Comparison of ENCODE assay signal across 14 mouse cellular contexts in the genomic region with DNA sequence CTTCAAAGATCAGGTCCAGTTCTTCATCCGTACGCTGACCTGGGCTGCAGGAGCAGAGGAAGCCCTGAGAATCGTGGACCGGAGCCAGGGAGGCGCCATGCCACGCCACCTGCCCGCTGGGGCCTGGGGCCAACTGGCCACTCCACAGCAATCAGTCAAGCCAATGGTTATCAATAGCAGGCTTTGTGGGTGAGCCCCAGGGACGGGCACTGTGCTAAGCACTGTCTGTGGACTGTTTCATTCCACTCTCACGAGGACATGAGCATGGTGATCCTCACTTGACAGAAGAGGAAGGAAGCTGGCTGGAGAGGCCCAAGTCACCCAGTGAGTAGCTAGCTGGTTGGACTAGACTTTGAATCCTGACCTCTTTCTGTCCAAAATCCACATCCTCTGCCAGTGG. TPM values are rescaled to one million over a fixed set of nuclear protein-coding genes. Genes with fewer than 3 reads are reported as not detected.
A peak's percentile ranks its signal among the peaks of the same experiment; 100 is the strongest.
DNase-seq lines count a peak whose midpoint lies in the region; ATAC-seq and TF ChIP-seq lines count a peak whose summit lies in the region.
"Had no signal": no experiment of that assay in that cellular context is flagged by ENCODE, and none has a peak within 500 bp of the region (broad histone marks: within the 10 kb centered on the region; RNA-seq: fewer than 3 reads in every experiment).

No protein-coding gene starts in this region.

- intact Hi-C loops in heart, postnatal 36 days (cut with DNase I) = no loop called here
- intact Hi-C loops in gastrocnemius, postnatal 36 days (cut with DNase I) = no loop called here

- DNase-seq in cerebellum, adult 18-20 months = peak; percentile 61 to 73
- DNase-seq in layer of hippocampus, adult 2 months (ENCODE audit: low spot score in 2 of 2) = peak; percentile 63 to 68
- no peak for DNase-seq in heart, postnatal 36 days
- no peak for DNase-seq in gastrocnemius, postnatal 36 days
- DNase-seq: adrenal gland, postnatal 36 days; embryo, embryonic 11 days; thymus, postnatal 36 days had no signal

- 0 out of 2 replicates have a peak, but pooled peaks have one; percentile 55 for ATAC-seq in hindbrain, embryonic 16.5 days
- ATAC-seq in hindbrain, embryonic 13.5 days (ENCODE audit: low FRiP score) = no peak
- no peak for ATAC-seq in forebrain, embryonic 15.5 days (replicated peaks)

- H3K9ac ChIP-seq in hindbrain, embryonic 16.5 days (ENCODE audit: low read depth, low read length) = no peak overlapping the region
- H3K9ac ChIP-seq in hindbrain, embryonic 13.5 days = no peak overlapping the region
- H3K9ac ChIP-seq in forebrain, embryonic 15.5 days (replicated peaks) = no peak overlapping the region
- H3K9ac ChIP-seq: hindbrain, embryonic 15.5 days; limb, embryonic 12.5 days; lung, embryonic 15.5 days had no signal

- H3K4me3 ChIP-seq in hindbrain, embryonic 16.5 days (ENCODE audit: low read length) = no peak overlapping the region
- no peak overlapping the region for H3K4me3 ChIP-seq in hindbrain, embryonic 13.5 days
- no peak overlapping the region for H3K4me3 ChIP-seq in layer of hippocampus, adult 2 months
- no peak overlapping the region for H3K4me3 ChIP-seq in macrophage (ENCODE audit: inconsistent target)
- no peak overlapping the region for H3K4me3 ChIP-seq in forebrain, embryonic 15.5 days
- H3K4me3 ChIP-seq: hindbrain, embryonic 15.5 days; limb, embryonic 12.5 days; lung, embryonic 15.5 days had no signal

- WGBS in hindbrain, embryonic 16.5 days = 82% methylated on average over 9 of the region's 9 CpGs
- 80% methylated on average over 9 of the region's 9 CpGs for WGBS in hindbrain, embryonic 13.5 days
- WGBS in macrophage (ENCODE audit: missing documents) = 78% methylated on average over 9 of the region's 9 CpGs
- WGBS in forebrain, embryonic 15.5 days = 87% methylated on average over 9 of the region's 9 CpGs

- H3K27ac ChIP-seq in hindbrain, embryonic 16.5 days (ENCODE audit: low read depth, low read length) = no peak overlapping the region
- H3K27ac ChIP-seq in hindbrain, embryonic 13.5 days = no peak overlapping the region
- H3K27ac ChIP-seq in layer of hippocampus, adult 2 months = peak overlapping the region; percentile 75
- H3K27ac ChIP-seq in macrophage = peak overlapping the region; percentile 32
- H3K27ac ChIP-seq in forebrain, embryonic 15.5 days (replicated peaks) = no peak overlapping the region
- H3K27ac ChIP-seq: hindbrain, embryonic 15.5 days; limb, embryonic 12.5 days; lung, embryonic 15.5 days had no signal

- no peaks in the 10 kb centered on the region for H3K79me2 ChIP-seq in macrophage (ENCODE audit: inconsistent target)

- no peak overlapping the region for H3K4me2 ChIP-seq in hindbrain, embryonic 16.5 days (ENCODE audit: low read length)
- H3K4me2 ChIP-seq in hindbrain, embryonic 13.5 days = no peak overlapping the region
- H3K4me2 ChIP-seq in forebrain, embryonic 15.5 days (replicated peaks) = no peak overlapping the region
- H3K4me2 ChIP-seq: hindbrain, embryonic 15.5 days; limb, embryonic 12.5 days; lung, embryonic 15.5 days had no signal

- peaks cover 1% of the 10 kb centered on the region; the same call in 1 of the 2 replicates for H3K4me1 ChIP-seq in hindbrain, embryonic 16.5 days (ENCODE audit: control insufficient read depth, insufficient read depth, low read depth, low read length)
- H3K4me1 ChIP-seq in hindbrain, embryonic 13.5 days (replicated peaks) = peaks cover 31% of the 10 kb centered on the region
- H3K4me1 ChIP-seq in forebrain, embryonic 15.5 days = no peaks in the 10 kb centered on the region

- no peaks in the 10 kb centered on the region; the same call in 1 of the 2 replicates for H3K27me3 ChIP-seq in hindbrain, embryonic 16.5 days (replicated peaks; ENCODE audit: control insufficient read depth, insufficient read depth, low read length)
- H3K27me3 ChIP-seq in hindbrain, embryonic 13.5 days = peaks cover 46% of the 10 kb centered on the region
- peaks cover 3% of the 10 kb centered on the region; the same call in 1 of the 2 replicates for H3K27me3 ChIP-seq in forebrain, embryonic 15.5 days
- H3K27me3 ChIP-seq: hindbrain, embryonic 15.5 days; lung, embryonic 15.5 days had no signal

- peaks cover 14% of the 10 kb centered on the region; the same call in 1 of the 2 replicates for H3K36me3 ChIP-seq in hindbrain, embryonic 16.5 days (ENCODE audit: control insufficient read depth, insufficient read depth, low read length)
- H3K36me3 ChIP-seq in hindbrain, embryonic 13.5 days = 0 out of 2 replicates have a peak, but pooled peaks cover 8% of the 10 kb centered on the region
- H3K36me3 ChIP-seq in macrophage (ENCODE audit: inconsistent target) = no peaks in the 10 kb centered on the region
- no peaks in the 10 kb centered on the region for H3K36me3 ChIP-seq in forebrain, embryonic 15.5 days
- H3K36me3 ChIP-seq: hindbrain, embryonic 15.5 days had no signal

- no peaks in the 10 kb centered on the region for H3K9me3 ChIP-seq in hindbrain, embryonic 16.5 days (ENCODE audit: control insufficient read depth, low read length)
- H3K9me3 ChIP-seq in hindbrain, embryonic 13.5 days = no peaks in the 10 kb centered on the region
- no peaks in the 10 kb centered on the region for H3K9me3 ChIP-seq in forebrain, embryonic 15.5 days
- H3K9me3 ChIP-seq: hindbrain, embryonic 15.5 days; limb, embryonic 12.5 days; lung, embryonic 15.5 days had no signal

- TF ChIP-seq CTCF in layer of hippocampus, adult 2 months (conservative IDR thresholded peaks at IDR 0.05) = no peak

RNA-seq across cellular contexts. Expression of a gene that starts 7.8 kb away (rescaled TPM):
- 17.8 and 18.4 TPM in 2 replicates for polyA plus RNA-seq in hindbrain, embryonic 16.5 days (2015; fragmentation: Nextera tagmentation; extraction: Ambion mirVana)
- 10.4 and 10.8 TPM in 2 replicates for polyA plus RNA-seq in hindbrain, embryonic 13.5 days (2015; fragmentation: Nextera tagmentation; extraction: Ambion mirVana)
- total RNA-seq in layer of hippocampus, adult 2 months (2021) = 10 to 100 TPM; 45.5 to 46.8 TPM
- 100 to 1,000 TPM in 3 of 26 experiments, 10 to 100 TPM in 19, 1 to 10 TPM in 4; 5.4 to 141 (median 37.1) TPM for total RNA-seq in macrophage (2018; cell fraction: chromatin; rRNA removed)
- total RNA-seq in macrophage (2018; cell fraction: cytosol; rRNA removed) = 10 to 100 TPM in 4 of 26 experiments, 1 to 10 TPM in 22; 1.9 to 13.5 (median 6.4) TPM
- total RNA-seq in macrophage (2018; cell fraction: nucleus; rRNA removed) = 10 to 100 TPM in 15 of 26 experiments, 1 to 10 TPM in 11; 2.9 to 49.9 (median 14.1) TPM
- polyA plus RNA-seq in macrophage (2018) = 5.0 to 10.9 TPM (median 10.2 TPM) in 3 replicates
- polyA plus RNA-seq in forebrain, embryonic 15.5 days (2015; fragmentation: Nextera tagmentation; extraction: Ambion mirVana) = 8.6 and 9.0 TPM in 2 replicates
- 10 to 100 TPM; 25.4 to 27.4 TPM for total RNA-seq in heart, postnatal 36 days (2021)
- 1 to 10 TPM; 5.1 to 7.7 TPM for total RNA-seq in gastrocnemius, postnatal 36 days (2021)

RNA-seq across cellular contexts. Expression of a gene that starts 18.3 kb away (rescaled TPM):
- polyA plus RNA-seq in hindbrain, embryonic 16.5 days (2015; fragmentation: Nextera tagmentation; extraction: Ambion mirVana) = 118 and 122 TPM in 2 replicates
- 59.8 and 62.9 TPM in 2 replicates for polyA plus RNA-seq in hindbrain, embryonic 13.5 days (2015; fragmentation: Nextera tagmentation; extraction: Ambion mirVana)
- total RNA-seq in layer of hippocampus, adult 2 months (2021) = 100 to 1,000 TPM; 133 to 135 TPM
- total RNA-seq in macrophage (2018; cell fraction: chromatin; rRNA removed) = 10 to 100 TPM in 23 of 26 experiments, 1 to 10 TPM in 3; 5.9 to 65.0 (median 26.1) TPM
- 100 to 1,000 TPM; 109 to 241 (median 184) TPM for total RNA-seq in macrophage (2018; cell fraction: cytosol; rRNA removed)
- 100 to 1,000 TPM in 5 of 26 experiments, 10 to 100 TPM in 21; 24.4 to 186 (median 60.9) TPM for total RNA-seq in macrophage (2018; cell fraction: nucleus; rRNA removed)
- polyA plus RNA-seq in macrophage (2018) = 221 to 258 TPM (median 233 TPM) in 3 replicates
- 64.9 and 66.6 TPM in 2 replicates for polyA plus RNA-seq in forebrain, embryonic 15.5 days (2015; fragmentation: Nextera tagmentation; extraction: Ambion mirVana)
- total RNA-seq in heart, postnatal 36 days (2021) = 10 to 100 TPM; 73.3 to 84.1 TPM
- total RNA-seq in gastrocnemius, postnatal 36 days (2021) = 10 to 100 TPM; 44.8 to 46.2 TPM

RNA-seq across cellular contexts. Expression of a gene that starts 28.9 kb away (rescaled TPM):
- polyA plus RNA-seq in hindbrain, embryonic 16.5 days (2015; fragmentation: Nextera tagmentation; extraction: Ambion mirVana) = 0.14 and 0.41 TPM in 2 replicates
- polyA plus RNA-seq in hindbrain, embryonic 13.5 days (2015; fragmentation: Nextera tagmentation; extraction: Ambion mirVana) = 0.21 and 0.29 TPM in 2 replicates
- total RNA-seq in layer of hippocampus, adult 2 months (2021) = under 1 TPM; 0.59 to 0.96 TPM
- total RNA-seq in macrophage (2018; cell fraction: chromatin; rRNA removed) = 1 to 10 TPM in 21 of 26 experiments, under 1 TPM in 4, not detected in 1; 0.41 to 5.2 (median 2.0) TPM
- total RNA-seq in macrophage (2018; cell fraction: cytosol; rRNA removed) = under 1 TPM; 0.10 to 0.84 (median 0.45) TPM
- 1 to 10 TPM in 18 of 26 experiments, under 1 TPM in 7, not detected in 1; 0.30 to 5.3 (median 2.0) TPM for total RNA-seq in macrophage (2018; cell fraction: nucleus; rRNA removed)
- polyA plus RNA-seq in macrophage (2018) = 0.66 to 0.98 TPM in 2 of 3 replicates, not detected in the other
- 0.22 TPM in 1 of 2 replicates, not detected in the other for polyA plus RNA-seq in forebrain, embryonic 15.5 days (2015; fragmentation: Nextera tagmentation; extraction: Ambion mirVana)
- total RNA-seq in heart, postnatal 36 days (2021) = 1 to 10 TPM; 1.3 to 2.2 TPM
- total RNA-seq in gastrocnemius, postnatal 36 days (2021) = under 1 TPM; 0.44 to 0.77 TPM

RNA-seq across cellular contexts. Expression of a gene that starts 54.4 kb away (rescaled TPM):
- polyA plus RNA-seq in hindbrain, embryonic 16.5 days (2015; fragmentation: Nextera tagmentation; extraction: Ambion mirVana) = 32.8 and 33.8 TPM in 2 replicates
- 35.6 TPM in 2 replicates for polyA plus RNA-seq in hindbrain, embryonic 13.5 days (2015; fragmentation: Nextera tagmentation; extraction: Ambion mirVana)
- total RNA-seq in layer of hippocampus, adult 2 months (2021) = 10 to 100 TPM; 25.6 to 25.9 TPM
- 10 to 100 TPM in 15 of 26 experiments, 1 to 10 TPM in 11; 1.1 to 27.9 (median 12.3) TPM for total RNA-seq in macrophage (2018; cell fraction: chromatin; rRNA removed)
- total RNA-seq in macrophage (2018; cell fraction: cytosol; rRNA removed) = 10 to 100 TPM in 14 of 26 experiments, 1 to 10 TPM in 12; 7.0 to 11.9 (median 10.1) TPM
- 10 to 100 TPM in 8 of 26 experiments, 1 to 10 TPM in 18; 2.3 to 15.8 (median 5.9) TPM for total RNA-seq in macrophage (2018; cell fraction: nucleus; rRNA removed)
- 8.9 to 13.3 TPM (median 9.6 TPM) in 3 replicates for polyA plus RNA-seq in macrophage (2018)
- 30.6 and 32.7 TPM in 2 replicates for polyA plus RNA-seq in forebrain, embryonic 15.5 days (2015; fragmentation: Nextera tagmentation; extraction: Ambion mirVana)
- total RNA-seq in heart, postnatal 36 days (2021) = 10 to 100 TPM; 13.1 to 15.7 TPM
- total RNA-seq in gastrocnemius, postnatal 36 days (2021) = 10 to 100 TPM in 1 of 2 experiments, 1 to 10 TPM in 1; 9.8 to 12.4 TPM

Comparison
In these comparisons a context has a peak if more than half of its experiments do, and no peak if none do; other contexts are left out.
1. H3K27ac ChIP-seq: peak in layer of hippocampus, adult 2 months (single experiment) and macrophage (single experiment); none in hindbrain, embryonic 16.5 days (single experiment), hindbrain, embryonic 13.5 days (single experiment) and forebrain, embryonic 15.5 days (single experiment).
2. DNase-seq: peak in cerebellum, adult 18-20 months (2 of 2) and layer of hippocampus, adult 2 months (2 of 2); none in heart, postnatal 36 days (0 of 2) and gastrocnemius, postnatal 36 days (0 of 2).